Mouse (Mus musculus) olfactory bulb, adult 2 months (tissue): ENCODE measurements around the gene Cgref1.

ENCODE experiments used
- CTCF ChIP-seq: fragments of 200-500 bp; IDR thresholded peaks from 2 replicates; pipeline ENCODE4 v1.5.1; 2012; ENCODE audit warnings: low read depth, mild to moderate bottlenecking, low read length, moderate library complexity; ENCODE audit not compliant: insufficient read depth
- POLR2A ChIP-seq: fragments of 200-500 bp; IDR thresholded peaks from 2 replicates; pipeline ENCODE4 v1.6.1; 2012; ENCODE audit warnings: mild to moderate bottlenecking, low read depth, low read length, moderate library complexity; ENCODE audit not compliant: insufficient read depth

GRCm38 (mm10) chr5:30890375-30890774 is 55.0 kb downstream of the Cgref1 start:
- no peak for TF ChIP-seq CTCF
- no peak for TF ChIP-seq POLR2A
